Mouse (Mus musculus) lung, adult 2 months (tissue): ENCODE measurements around the gene Farp1.

Experiments
- CTCF ChIP-seq: fragments of 200-500 bp; IDR thresholded peaks from 2 replicates; pipeline ENCODE4 v1.5.1; 2011; ENCODE audit warnings: mild to moderate bottlenecking, low read length, control low read depth; ENCODE audit not compliant: insufficient read depth
- POLR2A ChIP-seq: fragments of 200-500 bp; IDR thresholded peaks from 2 replicates; pipeline ENCODE4 v1.6.1; 2011; ENCODE audit warnings: low read depth, mild to moderate bottlenecking, control low read depth, low read length, borderline replicate concordance; ENCODE audit errors: extremely low read depth

- TF ChIP-seq CTCF (no peak), POLR2A (no peak)
Observed at GRCm38 (mm10) chr14:121183414-121184130, 148.6 kb downstream of the Farp1 start.
